27 mouse cellular contexts compared by ENCODE assay signal in the genomic region with DNA sequence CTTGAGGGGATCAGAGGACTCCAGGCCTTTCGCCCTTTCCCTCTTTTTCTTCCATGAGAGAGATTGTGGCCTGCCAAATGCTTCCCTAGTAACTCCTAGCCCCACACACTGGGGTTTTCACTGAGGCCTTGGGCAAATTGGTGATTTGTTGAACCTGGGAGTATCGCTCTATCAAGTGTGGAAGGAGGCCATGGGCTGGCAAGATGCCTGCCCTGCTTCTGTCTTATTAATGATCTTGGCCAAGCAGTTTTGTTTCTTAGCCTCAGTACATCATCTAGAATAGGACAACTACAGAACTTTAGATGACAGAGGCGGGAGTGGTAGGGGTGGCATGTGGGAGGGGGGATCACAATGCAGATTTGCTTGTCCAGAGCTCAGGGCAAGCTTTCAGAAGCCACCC. TPM values are rescaled to one million over a fixed set of nuclear protein-coding genes. Genes with fewer than 3 reads are reported as not detected.
DNase-seq lines count a peak whose midpoint lies in the region; ATAC-seq lines count a peak whose summit lies in the region.
"Had no signal": no experiment of that assay in that cellular context is flagged by ENCODE, and none has a peak within 500 bp of the region (broad histone marks: within the 10 kb centered on the region; RNA-seq: fewer than 3 reads in every experiment).

No protein-coding gene starts in this region.

- ATAC-seq in hindbrain, embryonic 11.5 days (ENCODE audit: low FRiP score) = no peak
- ATAC-seq: forebrain, embryonic 15.5 days; inflammation-experienced regulatory T-cells, adult 6 months; intestine, embryonic 16.5 days had no signal

- no peak overlapping the region for H3K4me2 ChIP-seq in hindbrain, embryonic 11.5 days (replicated peaks; ENCODE audit: low read depth, low read length)
- H3K4me2 ChIP-seq: embryonic facial prominence, embryonic 13.5 days; forebrain, embryonic 12.5 days; forebrain, embryonic 15.5 days; heart, embryonic 12.5 days; heart, embryonic 15.5 days; hindbrain, embryonic 15.5 days had no signal

- peaks cover 21% of the 10 kb centered on the region for H3K4me1 ChIP-seq in hindbrain, embryonic 10.5 days (replicated peaks)
- H3K4me1 ChIP-seq in hindbrain, embryonic 11.5 days (replicated peaks; ENCODE audit: control insufficient read depth, insufficient read depth, low read length) = no peaks in the 10 kb centered on the region
- H3K4me1 ChIP-seq: forebrain, embryonic 15.5 days; heart, embryonic 12.5 days; heart, embryonic 15.5 days; hindbrain, embryonic 15.5 days had no signal

- H3K36me3 ChIP-seq in hindbrain, embryonic 10.5 days = 0 out of 2 replicates have a peak, but pooled peaks cover 4% of the 10 kb centered on the region
- no peaks in the 10 kb centered on the region for H3K36me3 ChIP-seq in hindbrain, embryonic 11.5 days (ENCODE audit: control insufficient read depth, insufficient read depth, low read length)
- H3K36me3 ChIP-seq: embryonic facial prominence, embryonic 10.5 days; forebrain, embryonic 12.5 days; forebrain, embryonic 15.5 days; G1E; heart, embryonic 12.5 days; heart, embryonic 15.5 days had no signal

- H3K9me3 ChIP-seq in hindbrain, embryonic 10.5 days = no peaks in the 10 kb centered on the region
- no peaks in the 10 kb centered on the region for H3K9me3 ChIP-seq in hindbrain, embryonic 11.5 days (ENCODE audit: control insufficient read depth, low read length)
- H3K9me3 ChIP-seq: embryonic facial prominence, embryonic 10.5 days; embryonic facial prominence, embryonic 13.5 days; forebrain, embryonic 12.5 days; forebrain, embryonic 15.5 days; G1E; heart, embryonic 12.5 days; heart, embryonic 15.5 days; hindbrain, embryonic 15.5 days had no signal

- no peak overlapping the region for H3K9ac ChIP-seq in hindbrain, embryonic 11.5 days (ENCODE audit: low read depth, low read length)
- H3K9ac ChIP-seq: embryonic facial prominence, embryonic 13.5 days; forebrain, embryonic 12.5 days; forebrain, embryonic 15.5 days; heart, embryonic 12.5 days; heart, embryonic 15.5 days; hindbrain, embryonic 15.5 days had no signal

- no peak overlapping the region for H3K4me3 ChIP-seq in hindbrain, embryonic 10.5 days
- H3K4me3 ChIP-seq in hindbrain, embryonic 11.5 days (ENCODE audit: low read depth, low read length) = no peak overlapping the region
- H3K4me3 ChIP-seq: embryonic facial prominence, embryonic 10.5 days; embryonic facial prominence, embryonic 13.5 days; erythroblast, embryonic 14.5 days; forebrain, embryonic 12.5 days; forebrain, embryonic 15.5 days; heart, embryonic 12.5 days; heart, embryonic 15.5 days; hindbrain, embryonic 15.5 days had no signal

- H3K27ac ChIP-seq in hindbrain, embryonic 10.5 days = peak overlapping the region; percentile 9; the same call in 1 of the 2 replicates
- H3K27ac ChIP-seq in hindbrain, embryonic 11.5 days (ENCODE audit: low read depth, low read length) = no peak overlapping the region
- H3K27ac ChIP-seq: embryonic facial prominence, embryonic 10.5 days; embryonic facial prominence, embryonic 13.5 days; forebrain, embryonic 12.5 days; forebrain, embryonic 15.5 days; heart, embryonic 15.5 days; hindbrain, embryonic 15.5 days had no signal

- H3K27me3 ChIP-seq in hindbrain, embryonic 10.5 days (ENCODE audit: insufficient read depth, poor library complexity, severe bottlenecking) = 0 out of 2 replicates have a peak, but pooled peaks cover 11% of the 10 kb centered on the region
- no peaks in the 10 kb centered on the region for H3K27me3 ChIP-seq in hindbrain, embryonic 11.5 days (ENCODE audit: control insufficient read depth, insufficient read depth, low read length)
- H3K27me3 ChIP-seq: forebrain, embryonic 15.5 days had no signal

- DNase-seq in hindbrain, embryonic 10.5 days (ENCODE audit: low spot score) = no peak
- DNase-seq in hindbrain, embryonic 11.5 days (ENCODE audit: low spot score) = no peak
- peak; percentile 13 to 19 for DNase-seq in kidney, postnatal 4 days
- DNase-seq in kidney, postnatal 14 days = no peak
- DNase-seq in ovary, postnatal 36 days (ENCODE audit: low spot score) = peak; percentile 28
- DNase-seq in ovary, adult 18-20 months (ENCODE audit: low spot score) = no peak
- no peak for DNase-seq in embryo, embryonic 11 days
- DNase-seq: adrenal gland, adult 2 months; adrenal gland, postnatal 14 days; B cell, adult 2 months; cerebellum, adult 11-12 months; cerebellum, adult 8-10 months; gastrocnemius, postnatal 25 days; heart, adult 18-20 months; heart, postnatal 10 days; heart, postnatal 36 days had no signal

- 90% methylated on average over 3 of the region's 3 CpGs for WGBS in hindbrain, embryonic 10.5 days
- WGBS in hindbrain, embryonic 11.5 days = 85% methylated on average over 3 of the region's 3 CpGs

RNA-seq across cellular contexts. Expression of a gene that starts 31.4 kb away (rescaled TPM):
- 5.9 and 7.7 TPM in 2 replicates for polyA plus RNA-seq in hindbrain, embryonic 10.5 days (2016; fragmentation: Nextera tagmentation; extraction: Ambion mirVana)
- polyA plus RNA-seq in hindbrain, embryonic 11.5 days (2014; fragmentation: Nextera tagmentation; extraction: Ambion mirVana) = 6.4 and 8.1 TPM in 2 replicates
- polyA plus RNA-seq: erythroblast, embryonic 14.5 days; G1E; inflammation-experienced regulatory T-cells, adult 6 months had no signal

RNA-seq across cellular contexts. Expression of a gene that starts 47.2 kb away (rescaled TPM):
- polyA plus RNA-seq in hindbrain, embryonic 10.5 days (2016; fragmentation: Nextera tagmentation; extraction: Ambion mirVana) = 691 and 1,253 TPM in 2 replicates
- polyA plus RNA-seq in hindbrain, embryonic 11.5 days (2014; fragmentation: Nextera tagmentation; extraction: Ambion mirVana) = 962 and 974 TPM in 2 replicates

Comparison
In these comparisons a context has a peak if more than half of its experiments do, and no peak if none do; other contexts are left out.
1. DNase-seq: peak in kidney, postnatal 4 days (2 of 2) and ovary, postnatal 36 days (single experiment); none in hindbrain, embryonic 10.5 days (single experiment), hindbrain, embryonic 11.5 days (single experiment), kidney, postnatal 14 days (single experiment), ovary, adult 18-20 months (single experiment) and embryo, embryonic 11 days (single experiment).